Mouse (Mus musculus): ENCODE results near the gene Tmem72. TPM values are rescaled to one million over a fixed set of nuclear protein-coding genes. Genes with fewer than 3 reads are reported as not detected.

Tmem72 gene
- total RNA-seq (2021) = under 1 TPM in 1 of 2 experiments, not detected in 1; 0.02 TPM
- long read RNA-seq, experiment 1 = 0 reads
- long read RNA-seq, experiment 2 = 0 reads

DNA sequence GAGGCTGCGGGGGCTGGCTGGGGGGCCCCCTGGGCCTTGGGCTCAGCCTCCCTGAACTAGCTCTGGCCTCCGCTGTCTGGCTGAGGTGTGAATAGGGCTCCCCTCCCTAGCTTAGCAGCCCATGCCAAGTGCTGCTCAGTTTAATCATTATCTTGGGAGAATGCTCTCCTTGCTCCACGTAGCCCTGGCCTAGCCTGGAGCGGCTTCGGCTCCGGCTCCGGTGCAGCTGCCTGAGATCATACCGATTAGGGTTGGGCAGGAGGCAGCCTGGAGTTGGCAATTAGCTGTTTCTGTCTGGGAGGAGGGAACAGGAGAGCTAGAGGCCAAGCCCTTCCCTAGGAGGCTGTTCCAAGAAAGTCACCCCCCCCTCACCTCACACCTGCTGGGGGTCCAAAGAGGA, at the start of gene Tmem72:
TSS of gene Tmem72 (minus strand) at position 248 of the 400 bp plus-strand sequence.
- intact Hi-C loops (cut with DNase I; ENCODE audit: low total_unique reads) = no loop called here
- no peak for DNase-seq

- no peak for DNase-seq
- intact Hi-C loops (cut with DNase I; ENCODE audit: low total_unique reads) = no loop called here
Observed at GRCm38 (mm10) chr6:116764524-116764923, 47.8 kb upstream of the Tmem72 start.

GRCm38 (mm10) chr6:116762333-116762732, 45.6 kb upstream of the Tmem72 start:
- intact Hi-C loops (cut with DNase I; ENCODE audit: low total_unique reads) = no loop called here
- no peak for DNase-seq

GRCm38 (mm10) chr6:116760181-116760580, 43.5 kb upstream of the Tmem72 start:
- intact Hi-C loops (cut with DNase I; ENCODE audit: low total_unique reads) = no loop called here

GRCm38 (mm10) chr6:116756364-116756763, 39.7 kb upstream of the Tmem72 start:
- intact Hi-C loops (cut with DNase I; ENCODE audit: low total_unique reads) = no loop called here
- no peak for DNase-seq

More at GRCm38 (mm10) chr6:116760181-116760580, 43.5 kb upstream of the Tmem72 start:
- DNase-seq = no peak

DNA sequence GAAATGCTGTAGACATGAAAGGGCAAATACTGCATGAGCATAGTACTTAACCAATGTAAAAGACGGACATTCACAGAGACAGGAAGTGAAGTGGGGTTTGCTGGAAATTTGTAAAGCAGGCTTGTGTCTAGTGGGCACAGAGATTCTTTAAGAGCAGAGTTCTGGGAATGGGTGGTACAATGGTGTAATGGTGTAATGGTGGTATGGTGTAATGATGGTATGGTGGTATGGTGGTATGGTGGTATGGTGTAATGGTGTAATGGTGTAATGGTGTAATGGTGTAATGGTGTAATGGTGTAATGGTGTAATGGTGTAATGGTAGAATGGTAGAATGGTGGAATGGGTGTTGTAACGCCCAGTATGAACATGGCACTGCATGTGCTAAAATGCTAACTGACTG, 21.3 kb upstream of the Tmem72 start:
- intact Hi-C loops (cut with DNase I; ENCODE audit: low total_unique reads) = no loop called here
- DNase-seq = no peak

GRCm38 (mm10) chr6:116735361-116735760, 18.6 kb upstream of the Tmem72 start:
- intact Hi-C loops (cut with DNase I; ENCODE audit: low total_unique reads) = no loop called here

DNA sequence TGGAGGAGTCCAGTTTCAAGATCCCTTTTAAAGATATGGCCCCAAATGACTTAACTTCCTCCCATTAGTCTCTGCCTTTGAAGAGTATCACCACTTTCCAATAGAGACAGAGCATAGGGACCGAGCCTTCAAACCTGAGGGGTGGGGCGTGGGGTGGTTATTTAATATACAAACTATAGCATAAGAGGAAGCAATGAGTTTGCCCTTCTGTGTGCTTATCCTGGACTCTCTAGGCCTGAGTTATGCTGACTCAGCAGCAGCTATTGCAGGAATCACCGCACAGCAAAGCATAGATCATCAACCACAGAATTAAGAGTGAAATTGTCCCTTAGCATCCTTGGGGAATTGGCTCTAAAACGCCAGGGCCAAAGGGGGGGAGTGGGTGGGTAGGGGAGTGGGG, 16.9 kb upstream of the Tmem72 start:
- intact Hi-C loops (cut with DNase I; ENCODE audit: low total_unique reads) = no loop called here
- no peak for DNase-seq

More at GRCm38 (mm10) chr6:116735361-116735760, 18.6 kb upstream of the Tmem72 start:
- no peak for DNase-seq

DNA sequence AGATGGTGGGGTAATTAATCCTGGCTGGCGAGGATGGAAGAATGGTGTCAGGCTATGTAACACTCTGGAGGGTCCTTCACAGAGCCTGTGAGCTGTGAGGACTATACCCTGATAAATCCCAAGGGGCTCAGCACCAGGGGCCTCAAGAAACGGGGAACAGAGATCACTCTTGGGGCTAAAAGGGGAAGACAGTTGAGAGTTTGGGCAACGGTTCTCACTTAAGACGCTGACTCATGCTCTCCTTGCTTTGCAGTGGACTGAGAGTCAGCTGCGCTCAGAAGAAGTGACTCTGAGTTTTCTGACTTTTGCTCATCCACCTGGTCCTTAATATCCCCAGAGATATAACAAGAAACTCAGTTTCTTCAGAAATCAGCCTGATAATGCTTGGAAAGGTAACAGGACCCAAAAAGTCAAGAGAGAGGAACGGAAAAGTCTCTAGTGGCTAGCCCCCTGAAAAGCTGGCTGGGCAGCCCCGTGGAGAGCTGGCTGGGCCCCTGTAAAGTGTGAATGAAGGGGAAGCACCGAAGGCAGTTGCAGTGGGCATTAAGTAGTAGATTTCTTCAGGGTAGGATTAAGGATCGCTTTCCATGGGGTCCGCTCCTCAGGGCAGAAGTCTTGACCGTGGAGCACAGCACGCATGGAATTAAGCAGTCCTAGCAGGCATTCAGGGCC, 7.9 kb upstream of the Tmem72 start:
- no peak for DNase-seq
- intact Hi-C loops (cut with DNase I; ENCODE audit: low total_unique reads) = no loop called here

- no peak for DNase-seq
- intact Hi-C loops (cut with DNase I; ENCODE audit: low total_unique reads) = no loop called here
Observed at GRCm38 (mm10) chr6:116718920-116719319, 2.2 kb upstream of the Tmem72 start.

DNA sequence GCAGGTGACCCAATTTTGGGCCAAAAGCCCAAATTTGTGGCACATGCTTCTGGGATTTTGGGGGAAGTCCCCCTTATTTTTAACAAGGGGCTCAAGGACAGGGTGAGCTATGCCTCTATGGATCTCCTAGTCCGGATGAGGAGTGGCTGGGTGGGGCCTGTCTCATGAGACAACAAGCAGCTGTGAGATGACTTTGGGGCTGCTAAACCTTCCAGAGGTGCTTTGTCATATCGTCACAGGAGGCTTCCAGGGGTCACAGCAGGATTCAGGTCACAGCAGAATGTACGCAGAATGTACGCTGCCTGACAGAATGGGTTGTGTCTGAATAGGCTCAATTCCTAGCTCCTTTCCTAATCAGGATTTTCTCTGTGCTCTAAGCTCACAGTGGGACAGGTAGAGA, 1.6 kb upstream of the Tmem72 start:
- intact Hi-C loops (cut with DNase I; ENCODE audit: low total_unique reads) = no loop called here
- no peak for DNase-seq

DNA sequence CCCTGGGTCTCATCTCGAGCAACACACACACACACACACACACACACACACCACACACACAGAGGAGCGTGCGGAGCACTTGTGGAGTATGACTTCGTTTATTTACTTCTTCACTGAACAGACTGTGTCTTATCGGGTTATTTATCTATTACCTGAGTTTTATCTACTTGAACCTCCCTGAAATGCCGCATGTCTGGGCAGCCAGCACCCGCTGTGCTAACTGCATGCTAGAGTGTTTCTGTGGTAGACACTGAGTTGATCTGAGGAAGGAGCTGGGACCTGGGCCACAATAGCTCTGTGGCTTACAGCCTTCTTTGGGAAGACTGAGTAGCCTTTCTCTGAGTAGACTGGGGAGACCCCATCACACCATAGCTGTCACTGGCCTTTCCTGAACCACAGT, 1.1 kb upstream of the Tmem72 start:
- intact Hi-C loops (cut with DNase I; ENCODE audit: low total_unique reads) = no loop called here
- no peak for DNase-seq

- DNase-seq = no peak
- intact Hi-C loops (cut with DNase I; ENCODE audit: low total_unique reads) = no loop called here
Observed at GRCm38 (mm10) chr6:116715166-116715565, 1.5 kb downstream of the Tmem72 start.

DNA sequence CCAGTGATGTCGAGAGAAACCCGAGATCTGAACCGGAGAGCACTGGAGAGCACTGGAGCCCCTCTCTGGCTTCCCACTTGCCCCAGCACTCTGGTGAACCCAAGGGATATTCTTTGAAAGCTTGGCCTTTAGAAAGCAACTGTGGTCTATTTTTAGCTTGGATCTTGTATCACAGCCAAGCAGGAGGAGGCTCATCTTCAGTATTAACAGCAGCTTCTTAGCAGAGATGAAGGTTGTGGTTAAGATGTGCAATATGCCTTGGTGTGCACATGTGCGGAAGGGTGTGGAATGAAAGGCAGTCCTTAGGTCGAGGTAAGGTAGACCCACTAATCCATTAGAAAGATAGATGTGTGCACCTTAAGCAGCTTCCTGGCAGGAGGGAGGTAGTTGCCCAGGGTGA, 2.1 kb downstream of the Tmem72 start:
- intact Hi-C loops (cut with DNase I; ENCODE audit: low total_unique reads) = no loop called here
- DNase-seq = no peak

- DNase-seq = no peak
- intact Hi-C loops (cut with DNase I; ENCODE audit: low total_unique reads) = no loop called here
Observed at GRCm38 (mm10) chr6:116713966-116714365, 2.7 kb downstream of the Tmem72 start.

DNA sequence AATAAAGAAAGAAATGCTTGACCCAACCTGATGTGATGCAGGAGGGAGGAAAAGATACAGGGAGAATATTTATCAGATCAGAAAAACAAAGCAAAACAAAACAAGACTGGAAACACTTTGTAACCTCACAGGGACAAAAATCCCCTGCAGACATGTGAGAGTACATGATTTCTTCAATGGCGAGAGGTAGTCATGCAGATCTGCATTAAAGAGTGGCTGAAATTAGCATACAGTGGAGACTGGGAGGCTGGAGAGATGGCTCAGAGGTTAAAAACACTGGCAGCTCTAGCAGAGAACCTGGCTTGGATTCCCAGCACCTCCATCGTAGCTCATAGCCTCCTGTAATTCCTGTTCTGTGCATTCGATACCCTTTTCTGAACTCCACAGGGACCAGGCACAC, 4.2 kb downstream of the Tmem72 start:
- intact Hi-C loops (cut with DNase I; ENCODE audit: low total_unique reads) = no loop called here
- no peak for DNase-seq

DNA sequence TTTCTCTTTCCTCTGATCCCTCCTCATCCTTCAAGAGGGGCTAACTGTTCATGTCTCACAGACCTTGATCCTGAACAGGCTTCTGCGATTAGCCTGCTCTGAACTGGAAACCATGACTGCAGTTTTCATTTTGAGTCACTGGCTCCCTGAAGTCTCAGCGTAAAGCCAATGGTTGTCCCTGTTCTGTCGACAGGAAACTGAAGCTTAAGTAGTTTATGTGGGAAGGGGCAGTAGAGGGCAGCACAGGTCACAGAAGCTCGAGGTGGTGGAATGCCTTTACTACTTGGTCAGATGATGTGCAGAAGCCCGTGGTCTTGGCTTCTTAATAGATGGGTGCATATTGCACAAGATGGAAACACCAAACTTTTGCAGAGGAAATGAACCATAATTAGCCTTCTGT, 4.7 kb downstream of the Tmem72 start:
- DNase-seq = no peak
- intact Hi-C loops (cut with DNase I; ENCODE audit: low total_unique reads) = no loop called here

GRCm38 (mm10) chr6:116704320-116704719, 12.4 kb downstream of the Tmem72 start:
- intact Hi-C loops (cut with DNase I; ENCODE audit: low total_unique reads) = no loop called here
- DNase-seq = no peak

GRCm38 (mm10) chr6:116700821-116701220, 15.9 kb downstream of the Tmem72 start:
- intact Hi-C loops (cut with DNase I; ENCODE audit: low total_unique reads) = no loop called here

GRCm38 (mm10) chr6:116697896-116698425, 18.8 kb downstream of the Tmem72 start:
- DNase-seq = no peak
- intact Hi-C loops (cut with DNase I; ENCODE audit: low total_unique reads) = loop anchor here (5.0 kb wide), 1 partner anchor 41 kb away; no protein-coding TSS in a partner anchor

More at GRCm38 (mm10) chr6:116700821-116701220, 15.9 kb downstream of the Tmem72 start:
- DNase-seq = no peak

GRCm38 (mm10) chr6:116697413-116697812, 19.3 kb downstream of the Tmem72 start:
- intact Hi-C loops (cut with DNase I; ENCODE audit: low total_unique reads) = loop anchor here (5.0 kb wide), 1 partner anchor 40 kb away; no protein-coding TSS in a partner anchor
- DNase-seq = no peak

Measured in gastrocnemius, postnatal 14 days (tissue).